Mouse (Mus musculus): ENCODE results near the gene Hs3st1.
"Not testable (repeated sequence)": the region's sequence is repeated elsewhere in the genome, so short reads cannot be mapped to it uniquely, and the experiment has no call there.

The Hs3st1 gene

GRCm38 (mm10) chr5:39755375-39755774 is at the start of gene Hs3st1:
Gene Hs3st1 (minus strand): TSS chr5:39755475.
- DNase-seq (ENCODE audit: inconsistent ontology term) = not testable (repeated sequence)

- DNase-seq (ENCODE audit: inconsistent ontology term) = no peak
Observed at GRCm38 (mm10) chr5:39804663-39805062, 49.4 kb upstream of the Hs3st1 start.

GRCm38 (mm10) chr5:39803941-39804340 is 48.7 kb upstream of the Hs3st1 start:
- no peak for DNase-seq (ENCODE audit: inconsistent ontology term)

GRCm38 (mm10) chr5:39803457-39803856 is 48.2 kb upstream of the Hs3st1 start:
- peak; percentile 34 for DNase-seq (ENCODE audit: inconsistent ontology term)

- no peak for DNase-seq (ENCODE audit: inconsistent ontology term)
Observed at GRCm38 (mm10) chr5:39802110-39802509, 46.8 kb upstream of the Hs3st1 start.

- peak; percentile 32 for DNase-seq (ENCODE audit: inconsistent ontology term)
Observed at GRCm38 (mm10) chr5:39777094-39777710, 21.9 kb upstream of the Hs3st1 start.

- DNase-seq (ENCODE audit: inconsistent ontology term) = peak; percentile 63
Observed at GRCm38 (mm10) chr5:39771680-39772348, 16.5 kb upstream of the Hs3st1 start.

- DNase-seq (ENCODE audit: inconsistent ontology term) = peak; percentile 26
Observed at GRCm38 (mm10) chr5:39761682-39762456, 6.6 kb upstream of the Hs3st1 start.

- peak; percentile 2 for DNase-seq (ENCODE audit: inconsistent ontology term)
Observed at GRCm38 (mm10) chr5:39758890-39759475, 3.7 kb upstream of the Hs3st1 start.

- no peak for DNase-seq (ENCODE audit: inconsistent ontology term)
Observed at GRCm38 (mm10) chr5:39736843-39737242, 18.4 kb downstream of the Hs3st1 start.

GRCm38 (mm10) chr5:39733750-39734443 is 21.4 kb downstream of the Hs3st1 start:
- DNase-seq (ENCODE audit: inconsistent ontology term) = no peak

- DNase-seq (ENCODE audit: inconsistent ontology term) = no peak
Observed at GRCm38 (mm10) chr5:39733013-39733749, 22.1 kb downstream of the Hs3st1 start.

- no peak for DNase-seq (ENCODE audit: inconsistent ontology term)
Observed at GRCm38 (mm10) chr5:39715694-39716550, 39.4 kb downstream of the Hs3st1 start.

GRCm38 (mm10) chr5:39715193-39715592 is 40.1 kb downstream of the Hs3st1 start:
- DNase-seq (ENCODE audit: inconsistent ontology term) = no peak

GRCm38 (mm10) chr5:39705539-39705938 is 49.7 kb downstream of the Hs3st1 start:
- no peak for DNase-seq (ENCODE audit: inconsistent ontology term)

- DNase-seq (ENCODE audit: inconsistent ontology term) = no peak
Observed at GRCm38 (mm10) chr5:39660826-39661225, 94.4 kb downstream of the Hs3st1 start.

GRCm38 (mm10) chr5:39659417-39659816 is 95.9 kb downstream of the Hs3st1 start:
- peak; percentile 40 for DNase-seq (ENCODE audit: inconsistent ontology term)

- no peak for DNase-seq (ENCODE audit: inconsistent ontology term)
Observed at GRCm38 (mm10) chr5:39644827-39645380, 110.4 kb downstream of the Hs3st1 start.

- DNase-seq (ENCODE audit: inconsistent ontology term) = peak; percentile 94
Observed at GRCm38 (mm10) chr5:39643924-39644826, 111.1 kb downstream of the Hs3st1 start.
